9 mouse cellular contexts compared by ENCODE assay signal in genomic region chr7:80667190-80667589, GRCm38 (mm10). TPM values are rescaled to one million over a fixed set of nuclear protein-coding genes. Genes with fewer than 3 reads are reported as not detected.
DNase-seq lines count a peak whose midpoint lies in the region; ATAC-seq and TF ChIP-seq lines count a peak whose summit lies in the region.
"Had no signal": no experiment of that assay in that cellular context is flagged by ENCODE, and none has a peak within 500 bp of the region (broad histone marks: within the 10 kb centered on the region; RNA-seq: fewer than 3 reads in every experiment).

No protein-coding gene starts in this region.

- H3K4me2 ChIP-seq in lung, embryonic 14.5 days, result peak overlapping the region; percentile 5
- peak overlapping the region; percentile 22; the same call in 1 of the 2 replicates for H3K4me2 ChIP-seq in embryonic facial prominence, embryonic 13.5 days
- 0 out of 2 replicates have a peak overlapping the region, but pooled peaks have one; percentile 10 for H3K4me2 ChIP-seq in stomach, embryonic 15.5 days

- no peaks in the 10 kb centered on the region for H3K27me3 ChIP-seq in lung, embryonic 14.5 days (ENCODE audit: insufficient read depth, low read length)
- no peaks in the 10 kb centered on the region for H3K27me3 ChIP-seq in embryonic facial prominence, embryonic 13.5 days
- no peaks in the 10 kb centered on the region for H3K27me3 ChIP-seq in stomach, embryonic 15.5 days (replicated peaks)

- H3K9me3 ChIP-seq in lung, embryonic 14.5 days (ENCODE audit: low read depth, low read length), result no peaks in the 10 kb centered on the region
- no peaks in the 10 kb centered on the region for H3K9me3 ChIP-seq in embryonic facial prominence, embryonic 13.5 days
- no peaks in the 10 kb centered on the region for H3K9me3 ChIP-seq in stomach, embryonic 15.5 days

- no peak overlapping the region for H3K4me3 ChIP-seq in lung, embryonic 14.5 days (ENCODE audit: low read depth, low read length)
- no peak overlapping the region for H3K4me3 ChIP-seq in embryonic facial prominence, embryonic 13.5 days
- H3K4me3 ChIP-seq in stomach, embryonic 15.5 days (replicated peaks), result no peak overlapping the region

- H3K4me1 ChIP-seq in lung, embryonic 14.5 days (ENCODE audit: insufficient read depth), result peaks cover 22% of the 10 kb centered on the region
- H3K4me1 ChIP-seq in embryonic facial prominence, embryonic 13.5 days, result peaks cover 29% of the 10 kb centered on the region
- peaks cover 20% of the 10 kb centered on the region for H3K4me1 ChIP-seq in stomach, embryonic 15.5 days

- peak overlapping the region; percentile 85 for H3K27ac ChIP-seq in lung, embryonic 14.5 days (ENCODE audit: low read depth)
- H3K27ac ChIP-seq in embryonic facial prominence, embryonic 13.5 days, result peak overlapping the region; percentile 78
- H3K27ac ChIP-seq in stomach, embryonic 15.5 days, result peak overlapping the region; percentile 58

- 24% methylated on average over 11 of the region's 11 CpGs for WGBS in lung, embryonic 14.5 days
- 43% methylated on average over 11 of the region's 11 CpGs for WGBS in embryonic facial prominence, embryonic 13.5 days
- WGBS in stomach, embryonic 15.5 days, result 23% methylated on average over 11 of the region's 11 CpGs

- no peak for TF ChIP-seq CTCF in lung, embryonic 14.5 days (IDR thresholded peaks at IDR 0.05; ENCODE audit: low read depth)

- H3K9ac ChIP-seq in lung, embryonic 14.5 days, result no peak overlapping the region
- no peak overlapping the region for H3K9ac ChIP-seq in embryonic facial prominence, embryonic 13.5 days
- no peak overlapping the region for H3K9ac ChIP-seq in stomach, embryonic 15.5 days
- H3K9ac ChIP-seq: forebrain, postnatal 0 days had no signal

- intact Hi-C loops in left cerebral cortex, postnatal 14 days (cut with DNase I), result no loop called here

- DNase-seq in lung, embryonic 14.5 days, result no peak
- DNase-seq in lung, adult 18-20 months, result no peak
- peak; percentile 54 to 70 for DNase-seq in kidney, postnatal 25 days
- DNase-seq in left cerebral cortex, postnatal 14 days (ENCODE audit: low spot score in 2 of 2), result no peak
- no peak for DNase-seq in adrenal gland, postnatal 14 days
- no peak for DNase-seq in gastrocnemius, adult 8-10 months (ENCODE audit: low spot score in 2 of 2)
- DNase-seq: forebrain, postnatal 0 days had no signal

- H3K36me3 ChIP-seq in lung, embryonic 14.5 days (ENCODE audit: insufficient read depth), result 0 out of 2 replicates have a peak, but pooled peaks cover 3% of the 10 kb centered on the region
- H3K36me3 ChIP-seq in embryonic facial prominence, embryonic 13.5 days, result 0 out of 2 replicates have a peak, but pooled peaks cover 1% of the 10 kb centered on the region
- H3K36me3 ChIP-seq in stomach, embryonic 15.5 days, result no peaks in the 10 kb centered on the region

- peak; percentile 36; the same call in 1 of the 2 replicates for ATAC-seq in lung, embryonic 14.5 days (ENCODE audit: insufficient read depth)
- ATAC-seq in embryonic facial prominence, embryonic 13.5 days (ENCODE audit: insufficient number of reproducible peaks, insufficient read depth, low FRiP score, low TSS enrichment, low read depth), result no peak
- ATAC-seq in stomach, embryonic 15.5 days (ENCODE audit: insufficient read depth, low FRiP score, low read depth), result peak; percentile 37; the same call in 1 of the 2 replicates
- ATAC-seq: forebrain, postnatal 0 days had no signal

RNA-seq across cellular contexts. Expression of gene Crtc3, which starts 21.5 kb away (rescaled TPM):
- 27.5 and 28.0 TPM in 2 replicates for polyA plus RNA-seq in lung, embryonic 14.5 days (2014; fragmentation: Nextera tagmentation; extraction: Ambion mirVana)
- 26.2 and 27.6 TPM in 2 replicates for polyA plus RNA-seq in embryonic facial prominence, embryonic 13.5 days (2015; fragmentation: Nextera tagmentation; extraction: Ambion mirVana)
- polyA plus RNA-seq in stomach, embryonic 15.5 days (2015; fragmentation: Nextera tagmentation; extraction: Ambion mirVana), result 22.6 TPM in 2 replicates
- total RNA-seq in left cerebral cortex, postnatal 14 days (2021), result 10 to 100 TPM; 12.5 to 13.4 TPM
- total RNA-seq in adrenal gland, postnatal 14 days (2021), result 22.5 and 29.0 TPM in 2 replicates
- total RNA-seq in gastrocnemius, adult 8-10 months (2022), result 10 to 100 TPM in 3 of 4 experiments, 1 to 10 TPM in 1; 8.9 to 11.6 (median 11.4) TPM

Comparison
In these comparisons a context has a peak if more than half of its experiments do, and no peak if none do; other contexts are left out.
1. DNase-seq: peak in kidney, postnatal 25 days (2 of 2); none in lung, embryonic 14.5 days (single experiment), lung, adult 18-20 months (0 of 2), left cerebral cortex, postnatal 14 days (0 of 2), adrenal gland, postnatal 14 days (single experiment) and gastrocnemius, adult 8-10 months (0 of 2).
2. Peak in every context shown above with its lines, with median percentiles within 50 percentile points of each other: H3K27ac ChIP-seq and H3K4me2 ChIP-seq.